Mouse (Mus musculus): ENCODE measurements around the gene Gm10644. TPM values are rescaled to one million over a fixed set of nuclear protein-coding genes. Genes with fewer than 3 reads are reported as not detected.

Gene Gm10644
- polyA plus RNA-seq, 1 experiment from 2014 or later = 0.77 TPM

Small RNA genes within 50 kb of the gene (microRNA-seq; reads per million reads assigned to microRNA genes)
- gene Gm44330 (not detected), gene Gm44450 (not detected)

Other genes starting within 250 kb of the Gm10644 start
- gene Ddx39, start 240.0 kb downstream of the Gm10644 start, polyA plus RNA-seq (2015; fragmentation: Nextera tagmentation; extraction: Ambion mirVana) = 101 and 105 TPM in 2 replicates
- gene Adgre5, start 213.9 kb downstream of the Gm10644 start, polyA plus RNA-seq (2015; fragmentation: Nextera tagmentation; extraction: Ambion mirVana) = 12.7 and 14.7 TPM in 2 replicates
- 40.0 and 40.1 TPM in 2 replicates for gene Adgrl1, start 55.1 kb downstream of the Gm10644 start, polyA plus RNA-seq (2015; fragmentation: Nextera tagmentation; extraction: Ambion mirVana)
- 12.7 and 14.6 TPM in 2 replicates for gene Asf1b, start 302 bp upstream of the Gm10644 start, polyA plus RNA-seq (2015; fragmentation: Nextera tagmentation; extraction: Ambion mirVana)
- 203 and 207 TPM in 2 replicates for gene Prkaca, start 17.8 kb upstream of the Gm10644 start, polyA plus RNA-seq (2015; fragmentation: Nextera tagmentation; extraction: Ambion mirVana)
- 8.0 and 8.3 TPM in 2 replicates for gene Samd1, start 42.5 kb upstream of the Gm10644 start, polyA plus RNA-seq (2015; fragmentation: Nextera tagmentation; extraction: Ambion mirVana)
- 0.62 and 0.87 TPM in 2 replicates for gene 1700067K01Rik, start 46.3 kb upstream of the Gm10644 start, polyA plus RNA-seq (2015; fragmentation: Nextera tagmentation; extraction: Ambion mirVana)
- gene 2210011C24Rik, start 57.0 kb upstream of the Gm10644 start, polyA plus RNA-seq (2015; fragmentation: Nextera tagmentation; extraction: Ambion mirVana) = 1.0 TPM in 1 of 2 replicates, not detected in the other
- 7.4 and 8.5 TPM in 2 replicates for gene Palm3, start 66.3 kb upstream of the Gm10644 start, polyA plus RNA-seq (2015; fragmentation: Nextera tagmentation; extraction: Ambion mirVana)
- 0.43 and 0.56 TPM in 2 replicates for gene Il27ra, start 87.4 kb upstream of the Gm10644 start, polyA plus RNA-seq (2015; fragmentation: Nextera tagmentation; extraction: Ambion mirVana)
- not detected in 2 replicates for gene Rln3, start 89.8 kb upstream of the Gm10644 start, polyA plus RNA-seq (2015; fragmentation: Nextera tagmentation; extraction: Ambion mirVana)
- gene Gm10643, start 109.9 kb upstream of the Gm10644 start, polyA plus RNA-seq (2015; fragmentation: Nextera tagmentation; extraction: Ambion mirVana) = 1.9 and 2.2 TPM in 2 replicates
- gene Rfx1, start 111.6 kb upstream of the Gm10644 start, polyA plus RNA-seq (2015; fragmentation: Nextera tagmentation; extraction: Ambion mirVana) = 8.1 and 8.2 TPM in 2 replicates
- 16.5 and 16.8 TPM in 2 replicates for gene Dcaf15, start 149.6 kb upstream of the Gm10644 start, polyA plus RNA-seq (2015; fragmentation: Nextera tagmentation; extraction: Ambion mirVana)
- 0.36 and 0.51 TPM in 2 replicates for gene Podnl1, start 170.8 kb upstream of the Gm10644 start, polyA plus RNA-seq (2015; fragmentation: Nextera tagmentation; extraction: Ambion mirVana)
- 24.3 and 25.6 TPM in 2 replicates for gene Cc2d1a, start 192.7 kb upstream of the Gm10644 start, polyA plus RNA-seq (2015; fragmentation: Nextera tagmentation; extraction: Ambion mirVana)
- gene 4930432K21Rik, start 192.8 kb upstream of the Gm10644 start, polyA plus RNA-seq (2015; fragmentation: Nextera tagmentation; extraction: Ambion mirVana) = 1.4 and 1.6 TPM in 2 replicates
- gene Nanos3, start 230.0 kb upstream of the Gm10644 start, polyA plus RNA-seq (2015; fragmentation: Nextera tagmentation; extraction: Ambion mirVana) = 6.1 and 10.1 TPM in 2 replicates